Mouse (Mus musculus) limb, embryonic 13.5 days (tissue): ENCODE results near the gene Rrp1b. TPM values are rescaled to one million over a fixed set of nuclear protein-coding genes. Genes with fewer than 3 reads are reported as not detected.

ENCODE experiments used
- polyA plus RNA-seq: library from polyadenylated mRNA; unstranded; fragments of >200 nt; fragmentation: Nextera tagmentation; extraction: Ambion mirVana; gene quantifications from 2 replicates; pipeline ENCODE4 v1.2.1, GENCODE M21; 2015

The Rrp1b gene
- polyA plus RNA-seq, 1 experiment from 2014 or later: 87.2 TPM

Other genes starting within 250 kb of the Rrp1b start
- gene Sik1, start 180.3 kb upstream of the Rrp1b start, polyA plus RNA-seq: 13.1 and 14.3 TPM in 2 replicates
- gene Hsf2bp, start 249 bp downstream of the Rrp1b start, polyA plus RNA-seq: 0.64 and 0.73 TPM in 2 replicates
- gene Notch3, start 130.8 kb downstream of the Rrp1b start, polyA plus RNA-seq: 14.9 and 16.9 TPM in 2 replicates
- 0.26 and 0.29 TPM in 2 replicates for gene Ephx3, start 153.4 kb downstream of the Rrp1b start, polyA plus RNA-seq
- 99.1 and 109 TPM in 2 replicates for gene Brd4, start 248.6 kb downstream of the Rrp1b start, polyA plus RNA-seq